Mouse (Mus musculus): Measurements from ENCODE around the gene Thbs4. TPM values are rescaled to one million over a fixed set of nuclear protein-coding genes. Genes with fewer than 3 reads are reported as not detected.

Thbs4 gene
- polyA plus RNA-seq, 1 experiment from 2014 or later: 0.30 TPM

DNA sequence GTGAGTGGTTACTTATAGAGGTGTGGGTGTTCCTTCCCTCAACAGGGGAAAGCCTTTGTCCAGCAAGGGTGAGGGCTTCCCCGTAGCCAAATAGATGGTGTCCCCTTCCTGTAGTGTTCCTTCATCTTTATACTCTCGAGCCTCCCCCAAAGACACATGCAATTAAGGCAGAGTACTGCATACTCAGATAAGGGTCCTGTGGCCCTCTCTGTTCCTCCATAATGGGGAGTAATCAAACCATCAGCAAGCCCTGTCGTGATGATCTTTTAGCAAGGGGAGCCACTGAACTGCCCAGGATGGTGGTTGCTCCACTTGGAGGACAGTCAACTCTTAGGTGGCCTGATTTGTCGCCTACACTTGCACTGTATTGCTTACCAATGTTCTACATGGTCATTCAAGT is 82.0 kb downstream of the Thbs4 start:
- 49% methylated on average over 4 of the region's 4 CpGs for WGBS (ENCODE audit: insufficient replicate concordance)
- no peaks in the 10 kb centered on the region for H3K9me3 ChIP-seq (replicated peaks)

DNA sequence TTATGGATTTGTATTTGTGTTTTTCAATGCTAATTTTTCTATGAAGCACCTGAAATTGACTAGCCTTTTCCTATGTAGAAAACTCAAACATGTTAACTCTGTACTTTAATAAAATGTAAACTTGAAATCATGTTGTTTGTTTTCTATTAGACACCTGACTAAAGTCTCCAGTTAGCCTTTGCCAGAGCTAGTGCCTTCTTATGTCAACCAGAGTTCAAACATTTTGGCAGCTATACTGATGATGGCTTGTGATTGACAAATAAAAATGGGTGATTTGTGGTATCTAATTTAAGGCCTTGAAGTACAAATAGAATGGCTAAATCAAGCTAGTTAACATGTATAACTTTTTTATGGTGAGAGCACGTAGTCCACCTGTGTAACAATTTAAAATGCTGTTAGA is 82.8 kb downstream of the Thbs4 start:
- Histone ChIP-seq H3K36me3 (replicated peaks) (peaks cover 54% of the 10 kb centered on the region), H3K27me3 (no peaks in the 10 kb centered on the region), H3K9ac (no peak overlapping the region), H3K9me3 (replicated peaks) (no peaks in the 10 kb centered on the region), H3K4me2 (no peak overlapping the region), H3K4me3 (replicated peaks) (no peak overlapping the region), H3K27ac (replicated peaks) (no peak overlapping the region), H3K4me1 (replicated peaks) (peaks cover 12% of the 10 kb centered on the region; the same call in 1 of the 2 replicates)
- ATAC-seq (ENCODE audit: insufficient read depth): no peak
- 86% methylated on average over 1 of the region's 1 CpGs for WGBS (ENCODE audit: insufficient replicate concordance)

More for the DNA sequence above, 82.0 kb downstream of the Thbs4 start:
- ATAC-seq (ENCODE audit: insufficient read depth): peak; percentile 49; the same call in 1 of the 2 replicates
- peaks cover 46% of the 10 kb centered on the region for H3K36me3 ChIP-seq (replicated peaks)
- H3K4me2 ChIP-seq: no peak overlapping the region
- H3K9ac ChIP-seq: no peak overlapping the region
- no peak overlapping the region for H3K27ac ChIP-seq (replicated peaks)
- no peak overlapping the region for H3K4me3 ChIP-seq (replicated peaks)
- H3K4me1 ChIP-seq (replicated peaks): peaks cover 12% of the 10 kb centered on the region; the same call in 1 of the 2 replicates
- H3K27me3 ChIP-seq: no peaks in the 10 kb centered on the region

DNA sequence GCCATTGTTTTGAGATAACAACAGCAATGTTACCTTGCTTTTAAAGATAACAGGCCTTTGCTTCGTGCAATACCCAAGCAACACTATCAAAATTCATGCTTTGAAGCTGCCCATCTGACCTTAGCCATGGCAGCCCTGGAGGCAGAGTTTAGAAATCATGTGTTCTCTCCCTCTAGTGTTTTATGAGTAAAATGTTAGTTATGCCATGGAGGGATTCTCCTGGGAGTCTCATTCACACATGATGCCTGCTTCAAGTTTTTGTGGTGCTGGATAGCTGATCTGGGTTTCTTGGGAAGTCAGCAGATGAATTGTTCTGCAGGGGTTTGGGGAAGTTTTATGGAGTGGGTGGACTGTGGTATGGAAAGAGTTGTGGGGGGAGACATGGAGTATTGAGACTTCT is 84.3 kb downstream of the Thbs4 start:
- H3K4me3 ChIP-seq (replicated peaks): no peak overlapping the region
- peaks cover 68% of the 10 kb centered on the region for H3K36me3 ChIP-seq (replicated peaks)
- peaks cover 15% of the 10 kb centered on the region; the same call in 1 of the 2 replicates for H3K4me1 ChIP-seq (replicated peaks)
- H3K9ac ChIP-seq: no peak overlapping the region
- no peaks in the 10 kb centered on the region for H3K27me3 ChIP-seq
- H3K4me2 ChIP-seq: no peak overlapping the region
- ATAC-seq (ENCODE audit: insufficient read depth): no peak
- H3K27ac ChIP-seq (replicated peaks): no peak overlapping the region
- no peaks in the 10 kb centered on the region for H3K9me3 ChIP-seq (replicated peaks)
- WGBS (ENCODE audit: insufficient replicate concordance): 19% methylated on average over 1 of the region's 1 CpGs

DNA sequence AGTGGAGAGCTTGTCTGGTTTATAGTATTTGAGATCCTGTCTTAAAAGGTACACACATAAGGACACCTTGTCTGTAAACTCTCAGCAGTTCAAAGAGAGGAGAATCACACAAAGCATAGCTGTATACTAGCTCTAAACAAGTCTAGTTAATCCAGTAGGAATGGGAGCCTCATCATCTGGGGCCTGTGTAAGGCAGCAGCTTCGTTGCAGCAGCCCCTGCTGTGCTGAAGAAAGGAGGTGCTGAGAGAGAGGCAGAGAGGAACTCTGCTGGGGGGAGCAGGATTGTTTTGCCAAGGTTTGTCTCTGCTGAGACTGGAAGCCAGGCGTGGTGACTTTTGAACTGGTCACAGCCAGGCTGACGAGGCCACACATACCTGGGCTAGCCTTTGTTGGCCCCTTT is 85.1 kb downstream of the Thbs4 start:
- H3K27ac ChIP-seq (replicated peaks): no peak overlapping the region
- H3K4me1 ChIP-seq (replicated peaks): peaks cover 21% of the 10 kb centered on the region; the same call in 1 of the 2 replicates
- H3K4me2 ChIP-seq: no peak overlapping the region
- no peaks in the 10 kb centered on the region for H3K9me3 ChIP-seq (replicated peaks)
- no peak overlapping the region for H3K9ac ChIP-seq
- WGBS (ENCODE audit: insufficient replicate concordance): 73% methylated on average over 3 of the region's 3 CpGs
- ATAC-seq (ENCODE audit: insufficient read depth): no peak
- peaks cover 76% of the 10 kb centered on the region for H3K36me3 ChIP-seq (replicated peaks)
- H3K4me3 ChIP-seq (replicated peaks): no peak overlapping the region
- H3K27me3 ChIP-seq: no peaks in the 10 kb centered on the region

DNA sequence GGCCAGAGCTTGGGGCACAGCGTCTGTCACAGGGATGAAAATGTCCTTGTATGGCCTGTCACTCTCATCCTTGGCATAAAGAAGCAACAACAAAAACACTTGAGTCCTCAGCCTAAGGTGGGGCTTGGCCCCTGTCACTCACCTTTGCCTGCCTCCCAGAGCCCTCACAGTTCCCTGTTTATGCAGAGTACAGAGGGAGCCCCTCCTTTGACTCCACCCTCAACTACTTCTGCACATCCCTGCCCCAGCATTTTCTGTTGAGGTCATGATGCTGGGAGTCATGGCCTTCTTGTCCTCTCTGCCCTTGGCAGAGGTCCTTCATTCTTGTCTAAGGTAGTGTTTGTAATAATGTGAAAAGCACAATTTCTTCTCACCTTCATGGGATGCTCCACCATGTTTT is 86.2 kb downstream of the Thbs4 start:
- H3K27me3 ChIP-seq: no peaks in the 10 kb centered on the region
- 86% methylated on average over 1 of the region's 1 CpGs for WGBS (ENCODE audit: insufficient replicate concordance)
- no peak overlapping the region for H3K27ac ChIP-seq (replicated peaks)
- ATAC-seq (ENCODE audit: insufficient read depth): no peak
- H3K9me3 ChIP-seq (replicated peaks): no peaks in the 10 kb centered on the region
- H3K4me1 ChIP-seq (replicated peaks): peaks cover 21% of the 10 kb centered on the region; the same call in 1 of the 2 replicates
- peaks cover 72% of the 10 kb centered on the region for H3K36me3 ChIP-seq (replicated peaks)
- no peak overlapping the region for H3K9ac ChIP-seq
- H3K4me2 ChIP-seq: no peak overlapping the region
- no peak overlapping the region for H3K4me3 ChIP-seq (replicated peaks)

DNA sequence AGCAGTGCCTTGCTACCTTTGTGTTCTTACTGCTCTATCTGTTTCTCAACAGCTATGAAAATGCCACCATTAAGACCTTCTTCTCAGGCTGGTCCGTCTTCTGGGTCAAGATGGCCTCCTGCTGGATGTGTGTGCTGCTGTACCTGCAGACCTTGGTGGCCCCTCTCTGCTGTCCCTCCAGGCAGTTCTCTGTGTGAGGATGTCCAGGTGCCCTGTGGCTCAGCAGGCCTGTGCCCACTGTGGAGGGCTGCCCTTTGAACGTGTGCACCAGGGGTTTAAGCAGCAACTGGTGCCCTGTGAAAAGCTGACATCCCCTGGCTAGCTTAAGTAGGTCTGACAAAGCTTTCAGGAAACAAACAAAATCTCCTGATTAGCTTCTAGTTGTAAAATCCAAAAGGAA is 86.7 kb downstream of the Thbs4 start:
- no peaks in the 10 kb centered on the region for H3K27me3 ChIP-seq
- no peak overlapping the region for H3K4me2 ChIP-seq
- H3K9me3 ChIP-seq (replicated peaks): no peaks in the 10 kb centered on the region
- H3K4me3 ChIP-seq (replicated peaks): no peak overlapping the region
- no peak for ATAC-seq (ENCODE audit: insufficient read depth)
- WGBS (ENCODE audit: insufficient replicate concordance): 64% methylated on average over 2 of the region's 2 CpGs
- H3K36me3 ChIP-seq (replicated peaks): peaks cover 76% of the 10 kb centered on the region
- no peak overlapping the region for H3K9ac ChIP-seq
- no peak overlapping the region for H3K27ac ChIP-seq (replicated peaks)
- peaks cover 23% of the 10 kb centered on the region; the same call in 1 of the 2 replicates for H3K4me1 ChIP-seq (replicated peaks)

DNA sequence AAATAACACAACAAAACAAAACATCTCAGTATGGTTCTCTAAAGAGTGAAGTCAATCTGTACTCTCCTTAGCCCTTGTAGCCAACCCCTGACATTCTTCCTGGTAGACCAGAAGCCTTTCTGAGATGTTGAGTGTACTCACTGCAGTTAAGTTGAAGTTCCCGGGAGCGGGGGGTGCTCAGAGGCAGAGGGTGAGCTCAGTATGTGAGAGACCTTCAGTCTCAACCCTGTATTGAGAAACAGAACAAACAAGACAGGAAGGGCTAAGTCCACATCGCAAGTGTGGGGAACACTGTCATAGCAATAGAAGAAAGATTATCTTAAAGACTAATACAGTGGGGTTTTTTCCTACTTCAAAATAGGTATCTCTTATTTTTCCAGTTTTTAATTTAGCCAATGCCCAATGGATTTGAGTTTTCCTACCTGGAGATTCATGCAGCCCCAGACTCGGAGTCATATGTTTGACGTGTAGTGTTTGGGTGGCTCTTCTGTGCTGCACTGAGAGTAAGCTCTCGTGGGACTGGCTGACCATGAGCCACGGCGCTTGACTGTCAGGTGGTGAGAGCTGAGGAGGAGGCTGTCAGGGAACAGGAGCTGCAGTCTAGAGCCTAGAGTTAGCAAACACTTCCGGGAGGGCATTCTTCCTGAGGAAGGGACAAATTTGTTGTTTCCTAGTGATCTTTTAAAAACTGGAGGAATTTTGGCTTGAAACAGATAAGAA is 88.1 kb downstream of the Thbs4 start:
- peaks cover 19% of the 10 kb centered on the region; the same call in 1 of the 2 replicates for H3K4me1 ChIP-seq (replicated peaks)
- peak; percentile 70 for ATAC-seq (ENCODE audit: insufficient read depth)
- no peaks in the 10 kb centered on the region for H3K9me3 ChIP-seq (replicated peaks)
- peaks cover 84% of the 10 kb centered on the region for H3K36me3 ChIP-seq (replicated peaks)
- no peaks in the 10 kb centered on the region for H3K27me3 ChIP-seq
- 80% methylated on average over 9 of the region's 9 CpGs for WGBS (ENCODE audit: insufficient replicate concordance)
- no peak overlapping the region for H3K4me3 ChIP-seq (replicated peaks)
- H3K4me2 ChIP-seq: peak overlapping the region; percentile 8; the same call in 1 of the 2 replicates
- H3K9ac ChIP-seq: no peak overlapping the region
- peak overlapping the region; percentile 63 for H3K27ac ChIP-seq (replicated peaks)

DNA sequence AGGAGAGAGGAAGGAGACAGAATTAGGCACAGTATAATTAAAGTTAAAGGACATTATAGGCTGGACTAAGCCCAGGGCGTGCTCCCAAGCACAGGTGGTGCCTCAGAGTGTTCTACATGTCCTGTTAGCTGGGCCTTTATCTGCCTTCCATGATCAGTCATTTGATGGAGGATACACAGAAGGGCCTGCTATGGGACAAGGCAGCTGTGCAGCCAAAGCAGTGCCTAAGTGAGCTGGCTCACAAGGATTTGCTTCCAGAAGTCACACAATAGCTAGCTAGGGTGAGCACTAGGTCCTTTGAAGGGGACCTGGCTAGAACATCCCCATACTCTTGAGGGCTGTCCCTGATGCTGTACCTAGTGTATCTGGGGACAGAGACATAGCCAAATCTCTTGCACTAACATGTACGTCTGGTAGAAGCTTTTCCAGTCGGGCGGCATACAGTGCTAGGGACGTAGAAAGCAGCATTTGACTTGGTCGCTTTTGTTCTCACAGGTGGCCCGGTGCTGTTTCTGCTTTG is 89.5 kb downstream of the Thbs4 start:
- no peak for ATAC-seq (ENCODE audit: insufficient read depth)
- Histone ChIP-seq H3K4me3 (replicated peaks) (no peak overlapping the region), H3K27me3 (no peaks in the 10 kb centered on the region), H3K27ac (replicated peaks) (no peak overlapping the region), H3K36me3 (replicated peaks) (peaks cover 87% of the 10 kb centered on the region), H3K4me2 (no peak overlapping the region), H3K9ac (no peak overlapping the region), H3K4me1 (replicated peaks) (peaks cover 19% of the 10 kb centered on the region; the same call in 1 of the 2 replicates), H3K9me3 (replicated peaks) (no peaks in the 10 kb centered on the region)
- 90% methylated on average over 7 of the region's 7 CpGs for WGBS (ENCODE audit: insufficient replicate concordance)

DNA sequence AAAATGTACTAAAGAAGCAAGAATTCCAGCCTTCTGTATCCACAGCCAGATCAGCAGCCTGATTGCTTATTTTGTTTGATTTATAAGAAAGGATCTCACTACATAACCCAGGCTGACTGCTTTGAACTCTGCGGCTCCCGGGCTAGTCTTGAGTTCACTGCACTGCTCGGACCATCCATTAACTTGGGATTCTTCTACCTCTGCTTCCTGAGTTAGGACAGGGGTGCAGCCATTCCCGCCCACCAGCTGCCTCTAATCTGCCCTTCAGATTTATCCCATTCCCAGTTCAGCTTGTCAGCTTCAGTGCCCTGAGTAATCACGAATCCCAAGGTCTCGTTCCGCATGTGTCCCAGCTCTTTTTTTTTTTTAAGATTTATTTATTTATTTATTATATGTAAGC is 90.4 kb downstream of the Thbs4 start:
- H3K9ac ChIP-seq: no peak overlapping the region
- H3K4me3 ChIP-seq (replicated peaks): no peak overlapping the region
- H3K4me2 ChIP-seq: no peak overlapping the region
- WGBS (ENCODE audit: insufficient replicate concordance): 89% methylated on average over 7 of the region's 7 CpGs
- H3K27ac ChIP-seq (replicated peaks): no peak overlapping the region
- H3K36me3 ChIP-seq (replicated peaks): peaks cover 84% of the 10 kb centered on the region
- H3K27me3 ChIP-seq: no peaks in the 10 kb centered on the region
- peaks cover 13% of the 10 kb centered on the region; the same call in 1 of the 2 replicates for H3K4me1 ChIP-seq (replicated peaks)
- H3K9me3 ChIP-seq (replicated peaks): no peaks in the 10 kb centered on the region
- ATAC-seq (ENCODE audit: insufficient read depth): no peak

DNA sequence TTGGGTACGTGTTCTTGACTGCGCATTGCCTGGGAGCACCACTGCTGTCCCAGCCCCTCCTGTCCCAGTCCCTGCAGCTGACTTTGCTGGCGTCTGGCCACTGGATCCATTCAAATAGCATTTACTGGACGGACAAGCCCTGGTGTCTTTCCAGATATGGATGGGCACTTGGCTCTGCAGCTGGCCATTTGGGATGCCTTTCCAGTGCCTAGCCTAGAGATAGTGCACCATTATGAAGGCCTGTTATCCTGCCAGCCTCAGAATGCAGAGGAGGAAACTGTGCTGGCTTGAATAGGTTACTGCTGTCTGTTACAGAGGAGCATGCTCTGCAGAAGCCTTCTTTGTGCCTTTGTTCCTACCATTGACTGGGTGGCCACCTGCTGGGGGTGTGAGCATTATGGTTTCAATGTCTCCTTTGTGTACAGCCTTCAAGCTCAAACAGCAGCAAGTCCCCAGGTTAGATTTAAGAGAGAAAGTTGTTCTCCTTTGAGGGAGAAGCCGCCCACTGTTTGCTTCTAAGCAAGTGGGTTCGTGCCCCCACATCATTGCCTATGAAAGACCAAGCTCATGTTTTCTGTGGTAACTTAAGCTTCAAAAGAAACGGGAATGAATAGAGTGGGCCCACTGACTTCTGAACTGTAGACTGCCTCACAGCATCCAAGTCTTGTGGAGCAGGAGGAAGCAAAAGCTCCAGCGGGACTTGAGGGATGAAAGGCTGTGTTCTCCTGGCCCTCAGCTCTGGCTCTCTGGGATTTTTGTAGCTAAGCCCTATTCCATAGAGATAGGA is 91.2 kb downstream of the Thbs4 start:
- peaks cover 77% of the 10 kb centered on the region for H3K36me3 ChIP-seq (replicated peaks)
- WGBS (ENCODE audit: insufficient replicate concordance): 77% methylated on average over 8 of the region's 8 CpGs
- no peaks in the 10 kb centered on the region for H3K9me3 ChIP-seq (replicated peaks)
- H3K9ac ChIP-seq: no peak overlapping the region
- no peak overlapping the region for H3K4me2 ChIP-seq
- no peak for ATAC-seq (ENCODE audit: insufficient read depth)
- peak overlapping the region; percentile 42; the same call in 1 of the 2 replicates for H3K27ac ChIP-seq (replicated peaks)
- no peak overlapping the region for H3K4me3 ChIP-seq (replicated peaks)
- H3K4me1 ChIP-seq (replicated peaks): peaks cover 13% of the 10 kb centered on the region; the same call in 1 of the 2 replicates
- no peaks in the 10 kb centered on the region for H3K27me3 ChIP-seq

DNA sequence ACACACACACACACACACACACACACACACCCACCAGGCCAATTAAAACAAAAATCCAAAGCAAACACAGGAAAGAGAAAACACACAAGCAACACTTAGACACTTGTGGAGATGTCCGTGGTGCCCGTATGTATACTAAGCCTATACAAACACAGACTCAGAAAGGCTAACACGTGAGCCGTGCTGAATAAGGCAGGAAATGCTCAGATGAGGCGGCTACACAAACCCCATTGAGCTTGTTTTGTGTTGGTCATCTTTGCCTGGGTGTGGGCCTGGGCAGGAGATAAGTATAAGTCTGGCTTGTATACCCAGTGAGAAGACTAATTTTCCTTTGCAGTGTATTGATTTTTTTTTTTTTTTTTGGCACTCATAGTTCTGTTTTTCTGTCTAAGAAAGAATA is 92.6 kb downstream of the Thbs4 start:
- no peak for ATAC-seq (ENCODE audit: insufficient read depth)
- Histone ChIP-seq H3K4me2 (no peak overlapping the region), H3K9me3 (replicated peaks) (no peaks in the 10 kb centered on the region), H3K27ac (replicated peaks) (no peak overlapping the region), H3K4me1 (replicated peaks) (peaks cover 13% of the 10 kb centered on the region; the same call in 1 of the 2 replicates), H3K4me3 (replicated peaks) (no peak overlapping the region), H3K36me3 (replicated peaks) (peaks cover 76% of the 10 kb centered on the region), H3K27me3 (no peaks in the 10 kb centered on the region), H3K9ac (no peak overlapping the region)
- 72% methylated on average over 5 of the region's 5 CpGs for WGBS (ENCODE audit: insufficient replicate concordance)

Measured in liver, embryonic 15.5 days (tissue).